Mouse (Mus musculus): ENCODE data around the gene Cxcl17. TPM values are rescaled to one million over a fixed set of nuclear protein-coding genes. Genes with fewer than 3 reads are reported as not detected.

Cxcl17 gene
- total RNA-seq, 4 experiments from 2014 or later: not detected

DNA sequence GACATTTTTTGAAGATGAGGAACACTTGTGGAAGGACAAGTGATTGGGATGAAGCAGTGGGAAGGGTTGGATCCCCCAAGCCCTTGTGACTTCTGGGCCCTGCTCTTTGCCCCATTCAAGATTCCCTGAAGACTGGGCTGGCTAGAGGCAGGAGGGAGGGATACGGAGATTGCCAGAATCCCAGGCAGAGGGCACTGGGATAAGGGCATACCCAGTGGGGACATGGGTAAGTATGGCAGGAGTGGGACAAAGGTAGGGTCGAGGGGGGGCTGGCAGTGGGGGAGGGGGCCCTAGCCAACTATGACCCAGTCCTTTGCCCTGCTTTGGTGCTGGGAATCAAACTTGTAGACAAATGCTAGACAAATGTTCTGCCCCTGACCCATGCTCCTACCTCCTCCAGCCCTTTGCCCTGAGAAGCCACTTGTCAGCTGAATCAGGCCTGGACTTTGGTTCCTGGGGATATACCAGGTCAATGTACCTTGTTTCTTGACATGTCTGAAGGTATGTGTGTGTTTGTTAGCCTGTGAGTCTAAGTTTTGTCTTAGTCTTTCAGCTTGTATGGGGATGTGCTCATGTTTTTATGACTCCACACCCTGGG is 20.7 kb downstream of the Cxcl17 start:
- DNase-seq (ENCODE audit: low spot score in 2 of 2): no peak

- no peak for DNase-seq (ENCODE audit: low spot score in 2 of 2)
Measured at GRCm38 (mm10) chr7:25390986-25391385, 21.7 kb downstream of the Cxcl17 start.

DNA sequence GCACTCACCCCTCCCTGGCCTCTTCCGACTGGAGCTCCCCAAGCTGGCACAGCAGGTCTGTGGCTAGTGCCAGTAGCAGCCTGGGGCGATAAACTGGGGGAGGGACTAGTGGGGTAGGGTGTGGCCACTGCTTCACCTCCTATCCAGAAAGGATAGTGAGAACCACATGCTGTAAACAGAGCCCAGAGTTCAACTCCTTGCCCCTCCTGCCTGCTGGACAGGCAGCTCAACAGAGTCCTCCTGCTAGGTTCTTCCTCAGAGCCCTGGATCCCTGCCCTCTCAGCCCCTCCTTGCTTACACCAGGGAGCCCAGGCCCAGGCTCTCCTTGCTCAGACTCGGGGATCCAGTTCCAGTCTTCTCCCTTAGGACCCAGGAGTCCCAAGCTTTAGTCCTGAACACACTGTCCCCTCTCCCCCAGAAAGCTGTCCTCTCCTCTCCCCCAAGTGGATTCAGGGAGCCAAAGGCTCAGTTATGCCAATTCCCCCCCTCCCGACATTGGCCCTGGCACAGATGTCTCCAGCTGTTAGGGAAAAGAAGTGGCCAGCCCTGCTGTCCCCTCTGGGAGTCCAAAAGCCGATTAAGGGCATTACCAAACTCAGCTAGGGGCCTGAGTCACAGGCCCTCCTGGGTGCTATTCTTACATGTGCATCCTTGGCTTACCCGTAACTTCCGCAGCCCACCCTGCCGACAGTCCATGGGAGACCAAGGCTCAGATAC is 22.5 kb downstream of the Cxcl17 start:
- DNase-seq (ENCODE audit: low spot score in 2 of 2): peak; percentile 64 to 82

DNA sequence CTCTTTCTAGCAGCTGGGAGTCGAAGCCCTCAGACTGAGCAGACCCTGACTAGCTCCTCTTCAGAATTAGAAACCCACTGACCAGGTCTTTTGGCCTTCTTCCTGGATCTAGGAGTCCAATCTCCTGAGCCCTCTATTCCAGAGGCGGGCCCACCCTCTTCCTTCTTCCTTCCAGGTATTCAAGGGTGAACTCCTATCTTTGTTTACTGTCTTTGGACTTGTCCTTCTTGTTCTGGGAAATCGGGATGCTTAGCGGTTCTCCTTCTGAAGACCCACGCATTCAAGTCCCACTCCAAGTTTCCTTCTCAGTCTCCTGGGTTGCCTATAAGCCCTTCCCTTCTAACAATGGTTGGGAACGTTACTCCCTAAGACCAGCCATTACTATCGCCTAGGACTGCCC is 23.8 kb downstream of the Cxcl17 start:
- DNase-seq (ENCODE audit: low spot score in 2 of 2): no peak

- DNase-seq (ENCODE audit: low spot score in 2 of 2): no peak
Measured at GRCm38 (mm10) chr7:25387811-25388440, 24.8 kb downstream of the Cxcl17 start.

- peak; percentile 60 to 80 for DNase-seq (ENCODE audit: low spot score in 2 of 2)
Measured at GRCm38 (mm10) chr7:25385850-25386555, 26.7 kb downstream of the Cxcl17 start.

DNA sequence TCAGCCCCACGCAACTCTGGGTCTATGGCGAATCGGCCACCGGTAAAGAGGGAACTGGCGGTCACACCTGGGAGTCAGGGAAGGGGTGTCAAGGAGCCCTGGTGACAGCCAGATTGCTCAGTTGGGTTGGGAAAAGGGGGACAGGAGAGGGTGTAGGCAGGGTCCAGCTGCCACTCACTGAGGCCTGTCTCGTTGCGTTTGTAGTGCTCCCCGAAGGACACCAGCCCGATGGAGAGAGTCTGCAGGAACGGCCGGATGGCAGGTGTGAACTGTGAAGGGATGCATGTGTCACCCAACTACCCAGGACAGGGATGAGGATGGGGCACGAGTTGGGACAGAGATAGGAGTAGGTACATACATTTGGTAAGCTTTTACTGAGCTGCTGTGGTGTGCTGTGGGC is 27.4 kb downstream of the Cxcl17 start:
- DNase-seq (ENCODE audit: low spot score in 2 of 2): no peak

DNA sequence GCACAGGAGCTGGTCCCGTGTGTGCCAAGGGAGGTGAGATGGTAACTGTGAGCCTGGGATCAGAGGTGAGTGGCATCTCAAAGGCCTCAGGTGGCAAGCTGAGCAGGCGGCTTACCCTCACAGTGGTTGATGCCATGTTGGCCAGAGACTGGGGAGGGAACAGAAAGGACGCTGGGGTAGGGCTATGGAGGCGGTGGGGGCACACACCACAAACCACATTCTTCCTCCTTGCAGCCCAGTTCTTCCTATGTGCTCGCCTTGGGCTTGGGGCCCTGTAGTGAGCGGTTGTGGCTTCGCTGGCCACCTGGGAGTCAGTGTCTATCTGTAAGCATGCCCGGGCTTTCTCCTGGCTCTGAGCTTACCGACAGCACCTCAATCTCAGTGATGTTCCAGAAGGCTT is 27.9 kb downstream of the Cxcl17 start:
- no peak for DNase-seq (ENCODE audit: low spot score in 2 of 2)

GRCm38 (mm10) chr7:25384318-25384717 is 28.4 kb downstream of the Cxcl17 start:
- no peak for DNase-seq (ENCODE audit: low spot score in 2 of 2)

DNA sequence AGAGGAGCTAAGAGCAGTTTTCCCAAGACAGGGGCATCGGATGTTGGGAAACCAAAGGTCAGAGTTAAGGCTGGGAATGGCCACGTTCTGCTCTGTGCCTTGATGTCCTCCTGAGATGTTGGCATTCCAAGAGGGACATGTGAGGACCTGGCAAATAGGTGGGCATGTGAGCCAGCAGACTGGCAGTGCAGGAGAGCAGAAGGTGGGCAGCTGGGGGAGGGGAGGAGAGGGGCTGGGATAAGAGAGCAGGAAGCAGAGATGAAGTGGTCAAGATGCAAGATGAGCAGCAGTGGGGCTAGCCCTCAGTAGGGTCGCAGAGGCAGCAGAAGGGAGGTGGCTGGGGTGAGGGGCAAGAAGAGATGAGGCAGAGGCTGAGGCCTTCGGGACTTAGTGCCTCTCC is 28.8 kb downstream of the Cxcl17 start:
- DNase-seq (ENCODE audit: low spot score in 2 of 2): no peak

- no peak for DNase-seq (ENCODE audit: low spot score in 2 of 2)
Measured at GRCm38 (mm10) chr7:25383385-25383784, 29.3 kb downstream of the Cxcl17 start.

DNA sequence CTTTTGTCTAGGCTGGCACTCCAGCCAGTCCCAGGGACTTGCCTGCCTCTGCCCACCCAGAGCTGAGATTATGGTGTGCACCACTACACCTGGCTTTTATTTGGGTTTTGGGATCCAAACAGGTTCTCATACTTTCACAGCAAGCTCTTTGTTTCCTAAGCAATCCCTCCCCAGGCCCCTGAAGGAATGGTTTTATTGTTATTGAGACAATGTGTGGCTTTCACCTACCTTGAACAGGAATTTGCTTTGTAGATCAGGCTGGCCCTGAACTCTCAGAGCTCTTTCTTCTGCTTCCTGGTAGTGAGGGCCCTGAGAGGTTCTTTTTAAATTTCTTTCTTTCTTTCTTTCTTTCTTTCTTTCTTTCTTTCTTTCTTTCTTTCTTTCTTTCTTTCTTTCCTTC is 30.1 kb downstream of the Cxcl17 start:
- DNase-seq (ENCODE audit: low spot score in 2 of 2): no peak

DNA sequence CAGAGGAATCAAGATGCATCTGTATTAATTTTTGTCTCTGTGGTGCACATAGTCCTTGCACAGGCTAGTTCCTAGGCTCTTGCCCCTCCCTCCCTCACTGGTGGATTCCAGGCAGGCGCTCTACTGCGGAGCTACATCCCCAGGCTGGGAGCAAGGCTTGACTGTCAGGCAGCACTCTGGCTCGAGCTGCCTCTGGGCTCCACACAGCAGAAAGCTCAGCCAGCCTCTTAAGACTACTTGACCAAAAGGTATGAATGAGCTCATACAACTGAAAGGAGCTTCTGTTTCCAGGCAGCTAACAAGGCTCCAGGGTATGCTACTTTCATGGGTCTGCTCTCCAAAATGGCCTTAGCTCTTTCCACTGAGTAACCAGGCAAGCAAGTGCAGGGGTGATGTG is 31.4 kb downstream of the Cxcl17 start:
- no peak for DNase-seq (ENCODE audit: low spot score in 2 of 2)

DNA sequence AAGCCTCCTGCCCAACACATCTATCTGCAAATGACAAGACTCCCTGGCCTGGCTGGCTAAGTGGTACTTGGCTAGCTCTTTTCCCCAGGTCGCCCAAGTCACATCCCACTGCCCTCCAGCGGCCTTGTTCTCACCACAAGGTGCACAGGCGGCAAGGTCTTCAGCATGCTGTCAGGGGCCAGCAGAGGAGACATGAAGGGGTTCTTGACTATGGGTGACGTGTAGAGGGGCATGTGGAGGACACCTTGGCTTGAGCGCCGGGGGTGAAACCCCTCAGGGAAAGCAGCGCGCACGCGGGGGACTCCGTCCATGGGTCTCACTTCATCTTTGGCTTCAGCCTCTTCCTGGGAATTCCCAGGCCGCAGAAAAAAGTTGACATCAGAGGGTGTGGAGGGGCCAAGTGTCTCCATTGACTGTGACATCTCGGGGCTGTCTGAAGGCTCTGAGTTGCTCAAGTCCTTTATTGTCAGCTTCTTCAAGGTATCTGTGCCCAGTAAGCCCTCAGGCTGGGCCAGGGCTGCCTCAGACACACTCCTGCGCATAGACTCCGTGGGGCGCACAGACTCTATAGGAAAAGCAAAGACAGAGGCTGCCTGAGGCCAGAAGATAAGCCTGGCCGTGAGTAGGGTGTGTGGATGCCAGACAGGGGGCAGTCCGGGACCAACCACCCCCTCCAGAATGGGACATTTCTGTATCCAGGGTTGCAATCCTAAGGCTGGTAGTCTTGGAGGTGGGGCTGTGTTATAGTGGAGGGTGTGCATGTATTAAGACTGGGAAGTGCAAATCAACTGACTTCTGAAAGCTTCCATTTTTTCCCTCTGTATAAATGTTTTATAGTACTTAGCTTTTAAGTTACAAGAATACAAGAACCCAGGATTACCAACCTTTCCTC is 32.0 kb downstream of the Cxcl17 start:
- DNase-seq (ENCODE audit: low spot score in 2 of 2): no peak

DNA sequence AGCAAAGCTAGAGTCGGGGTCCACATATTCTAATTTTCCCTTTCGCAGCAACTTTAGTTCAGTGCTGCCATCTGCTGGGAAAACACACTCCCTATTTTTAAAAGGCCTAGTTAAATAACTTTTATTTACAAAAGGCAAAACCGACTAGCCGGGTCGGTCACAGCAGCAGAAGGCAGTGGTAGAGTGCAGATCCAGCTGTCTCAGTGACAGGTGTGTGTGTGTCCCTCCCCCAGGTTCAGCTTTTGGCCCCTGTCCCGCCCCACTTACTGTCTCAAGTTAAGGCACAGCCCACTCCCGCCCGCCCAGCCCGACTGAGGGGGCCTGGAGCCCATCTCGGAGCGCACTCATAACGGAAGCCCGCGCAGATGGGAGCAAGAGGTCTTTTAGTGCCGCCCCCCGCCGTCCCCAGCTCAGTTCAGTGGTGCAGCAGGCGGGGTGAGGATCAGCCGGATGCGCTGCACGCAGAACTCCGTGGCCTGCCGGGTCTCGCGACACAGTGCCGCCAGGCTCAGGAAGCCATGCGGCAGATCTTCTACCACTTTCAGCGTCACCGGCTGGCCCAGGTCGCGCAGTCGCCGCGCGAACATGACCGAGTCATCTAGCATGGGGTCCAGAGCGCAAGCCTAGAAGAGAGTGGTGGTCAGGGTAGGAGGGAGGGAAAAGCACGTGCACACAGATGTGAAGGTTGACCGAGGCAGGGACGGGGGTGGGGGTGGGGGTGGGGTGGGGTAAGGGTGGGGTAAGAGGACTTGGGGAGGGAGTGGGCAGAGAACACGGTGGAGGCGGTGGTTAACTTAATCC is 32.9 kb downstream of the Cxcl17 start:
- DNase-seq (ENCODE audit: low spot score in 2 of 2): no peak

GRCm38 (mm10) chr7:25378181-25379100 is 34.2 kb downstream of the Cxcl17 start:
- no peak for DNase-seq (ENCODE audit: low spot score in 2 of 2)

GRCm38 (mm10) chr7:25377100-25377700 is 35.5 kb downstream of the Cxcl17 start:
- DNase-seq (ENCODE audit: low spot score in 2 of 2): no peak

DNA sequence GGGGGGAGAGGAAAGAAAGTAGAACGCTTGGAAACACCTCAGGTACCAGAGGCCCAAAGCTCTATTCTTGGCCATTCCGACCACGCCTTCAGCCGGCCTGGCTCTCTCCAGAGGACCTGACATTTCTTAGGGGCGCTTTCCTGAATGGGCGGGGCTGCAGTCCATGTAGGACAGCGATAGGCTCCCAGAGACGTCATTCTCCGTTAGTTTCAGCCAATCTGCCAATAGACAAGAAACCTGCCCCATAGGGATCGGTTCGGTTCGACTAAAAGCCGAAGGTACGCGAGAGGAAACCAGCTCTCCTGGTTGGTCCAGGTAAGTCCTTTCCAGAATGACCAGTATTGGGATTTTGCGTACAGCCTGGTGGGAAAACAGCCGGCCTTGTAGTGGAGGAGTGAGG is 36.1 kb downstream of the Cxcl17 start:
- DNase-seq (ENCODE audit: low spot score in 2 of 2): peak; percentile 81 to 83

DNA sequence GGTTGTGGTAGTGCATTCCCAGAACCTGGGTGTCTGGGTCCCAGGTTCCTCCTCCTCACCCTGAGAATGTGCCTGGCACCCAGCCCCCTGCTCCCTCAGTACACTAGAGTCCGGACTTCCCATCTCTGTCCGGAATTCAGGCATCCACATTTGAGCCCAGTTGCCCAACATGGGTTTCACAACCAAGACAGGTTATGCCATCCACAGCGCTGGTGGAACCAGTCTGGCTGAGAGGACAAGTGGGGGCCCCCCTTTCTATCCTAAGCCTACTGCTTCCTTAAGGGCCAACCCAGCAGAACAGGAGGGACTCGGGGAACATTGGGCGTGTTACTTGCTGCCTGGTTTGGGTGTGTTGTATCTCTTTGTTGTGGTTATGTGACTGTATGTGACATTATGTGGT is 40.2 kb downstream of the Cxcl17 start:
- DNase-seq (ENCODE audit: low spot score in 2 of 2): no peak

Data from gastrocnemius, adult 8-10 months (tissue).